Mouse (Mus musculus) thymus, postnatal 36 days (tissue): ENCODE measurements at regions not wholly inside any gene's neighbourhood (a gene's known extent, or its start where the extent isn't known, plus 50 kb on each side); places are given as distances from the start of the nearest gene placed in this dataset.

Experiments used
- DNase-seq, 2 experiments: peaks; one replicate each; pipeline ENCODE4 v3.0.0; 2022; ENCODE audit warnings: mixed read lengths in 2 of 2

- DNase-seq, result no peak
Observed at GRCm38 (mm10) chr12:13164791-13165190, 84.2 kb downstream of the Ddx1 start.

- no peak for DNase-seq
Observed at GRCm38 (mm10) chr12:13161051-13161450, 88.0 kb downstream of the Ddx1 start.

- no peak for DNase-seq
Observed at GRCm38 (mm10) chr12:13159346-13160055, 89.5 kb downstream of the Ddx1 start.

GRCm38 (mm10) chr12:13157666-13158381 lies 91.2 kb downstream of the Ddx1 start:
- DNase-seq, result no peak

- no peak for DNase-seq
Observed at GRCm38 (mm10) chr12:13157089-13157488, 91.9 kb downstream of the Ddx1 start.

- no peak for DNase-seq
Observed at GRCm38 (mm10) chr12:13150751-13151150, 98.3 kb downstream of the Ddx1 start.

GRCm38 (mm10) chr12:13147251-13147650 lies 101.8 kb downstream of the Ddx1 start:
- no peak for DNase-seq

- no peak for DNase-seq
Observed at GRCm38 (mm10) chr12:13145186-13146115, 103.6 kb downstream of the Ddx1 start.

GRCm38 (mm10) chr12:13144739-13145138 lies 104.3 kb downstream of the Ddx1 start:
- DNase-seq, result no peak

- no peak for DNase-seq
Observed at GRCm38 (mm10) chr12:13140636-13141035, 108.4 kb downstream of the Ddx1 start.

- no peak for DNase-seq
Observed at GRCm38 (mm10) chr12:13139189-13139588, 109.8 kb downstream of the Ddx1 start.

GRCm38 (mm10) chr12:13134168-13134567 lies 114.8 kb downstream of the Ddx1 start:
- no peak for DNase-seq

- DNase-seq, result peak in 1 of 2 experiments; percentile 5
Observed at GRCm38 (mm10) chr12:13129677-13130082, 119.3 kb downstream of the Ddx1 start.

GRCm38 (mm10) chr12:13127407-13127806 lies 121.6 kb downstream of the Ddx1 start:
- DNase-seq, result no peak

GRCm38 (mm10) chr12:13125054-13125453 lies 124.0 kb downstream of the Ddx1 start:
- no peak for DNase-seq

GRCm38 (mm10) chr12:13122282-13122681 lies 126.7 kb downstream of the Ddx1 start:
- no peak for DNase-seq

GRCm38 (mm10) chr12:13120581-13120980 lies 128.4 kb downstream of the Ddx1 start:
- no peak for DNase-seq

- DNase-seq, result no peak
Observed at GRCm38 (mm10) chr12:13119653-13120052, 129.4 kb downstream of the Ddx1 start.

GRCm38 (mm10) chr12:13118026-13118425 lies 131.0 kb downstream of the Ddx1 start:
- no peak for DNase-seq

GRCm38 (mm10) chr12:13114341-13114740 lies 134.7 kb downstream of the Ddx1 start:
- no peak for DNase-seq

GRCm38 (mm10) chr12:13106931-13107330 lies 142.1 kb downstream of the Ddx1 start:
- DNase-seq, result no peak

GRCm38 (mm10) chr12:13100505-13101354 lies 148.3 kb downstream of the Ddx1 start:
- DNase-seq, result no peak
